Comparison of ENCODE assay signal across 9 mouse cellular contexts in the genomic region with DNA sequence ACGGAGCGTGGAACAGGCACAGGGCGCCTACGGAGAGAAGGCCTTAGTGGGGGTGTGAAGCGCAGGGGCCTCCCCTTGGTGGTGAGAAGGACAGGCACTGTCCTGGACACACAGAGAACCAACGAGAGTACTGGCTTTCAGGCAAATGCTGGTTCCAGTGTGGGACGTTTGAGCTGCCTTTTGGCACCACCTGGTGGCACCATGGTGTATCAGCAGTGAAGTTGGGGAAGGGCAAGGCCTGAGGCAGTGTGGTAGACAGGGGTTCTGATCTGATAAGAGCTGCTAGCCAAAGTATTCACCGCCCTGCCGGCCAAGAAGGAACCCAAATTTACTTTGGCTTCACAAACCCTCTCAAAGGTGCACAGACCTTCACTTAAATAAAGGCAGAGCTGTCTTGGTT. TPM values are rescaled to one million over a fixed set of nuclear protein-coding genes. Genes with fewer than 3 reads are reported as not detected.
DNase-seq lines count a peak whose midpoint lies in the region; ATAC-seq lines count a peak whose summit lies in the region.
"Had no signal": no experiment of that assay in that cellular context is flagged by ENCODE, and none has a peak within 500 bp of the region (broad histone marks: within the 10 kb centered on the region; RNA-seq: fewer than 3 reads in every experiment).

No protein-coding gene starts in this region.

- H3K4me1 ChIP-seq in heart, embryonic 13.5 days = peaks cover 42% of the 10 kb centered on the region
- H3K4me1 ChIP-seq in liver, embryonic 12.5 days = peaks cover 30% of the 10 kb centered on the region
- H3K4me1 ChIP-seq in neural tube, embryonic 11.5 days (ENCODE audit: control insufficient read depth, insufficient read depth, low read length) = no peaks in the 10 kb centered on the region
- 0 out of 2 replicates have a peak, but pooled peaks cover 5% of the 10 kb centered on the region for H3K4me1 ChIP-seq in stomach, embryonic 15.5 days
- H3K4me1 ChIP-seq: embryonic facial prominence, embryonic 12.5 days had no signal

- ATAC-seq in heart, embryonic 13.5 days (ENCODE audit: extremely low read depth, insufficient number of reproducible peaks, low FRiP score, low TSS enrichment) = 0 out of 2 replicates have a peak, but pooled peaks have one; percentile 23
- peak; percentile 62 for ATAC-seq in liver, embryonic 12.5 days
- peak; percentile 35; the same call in 1 of the 2 replicates for ATAC-seq in neural tube, embryonic 11.5 days (ENCODE audit: insufficient read depth, low FRiP score, low TSS enrichment)
- peak; percentile 57 for ATAC-seq in stomach, embryonic 15.5 days (ENCODE audit: insufficient read depth, low FRiP score, low read depth)

- no peaks in the 10 kb centered on the region for H3K9me3 ChIP-seq in heart, embryonic 13.5 days
- H3K9me3 ChIP-seq in liver, embryonic 12.5 days (replicated peaks) = no peaks in the 10 kb centered on the region
- H3K9me3 ChIP-seq in neural tube, embryonic 11.5 days (ENCODE audit: control insufficient read depth, low read length) = no peaks in the 10 kb centered on the region
- no peaks in the 10 kb centered on the region for H3K9me3 ChIP-seq in stomach, embryonic 15.5 days
- H3K9me3 ChIP-seq: embryonic facial prominence, embryonic 12.5 days had no signal

- no peak overlapping the region for H3K4me2 ChIP-seq in heart, embryonic 13.5 days
- H3K4me2 ChIP-seq in liver, embryonic 12.5 days = no peak overlapping the region
- H3K4me2 ChIP-seq in neural tube, embryonic 11.5 days (ENCODE audit: low read depth) = no peak overlapping the region
- H3K4me2 ChIP-seq in stomach, embryonic 15.5 days = no peak overlapping the region
- H3K4me2 ChIP-seq: embryonic facial prominence, embryonic 12.5 days had no signal

- 36% methylated on average over 9 of the region's 9 CpGs for WGBS in heart, embryonic 13.5 days
- WGBS in liver, embryonic 12.5 days (ENCODE audit: insufficient replicate concordance) = 44% methylated on average over 9 of the region's 9 CpGs
- 51% methylated on average over 9 of the region's 9 CpGs for WGBS in neural tube, embryonic 11.5 days
- WGBS in stomach, embryonic 15.5 days = 44% methylated on average over 9 of the region's 9 CpGs

- no peak overlapping the region for H3K9ac ChIP-seq in heart, embryonic 13.5 days
- no peak overlapping the region for H3K9ac ChIP-seq in liver, embryonic 12.5 days
- H3K9ac ChIP-seq in neural tube, embryonic 11.5 days (ENCODE audit: low read length) = no peak overlapping the region
- no peak overlapping the region for H3K9ac ChIP-seq in stomach, embryonic 15.5 days
- H3K9ac ChIP-seq: embryonic facial prominence, embryonic 12.5 days had no signal

- peaks cover 95% of the 10 kb centered on the region for H3K36me3 ChIP-seq in heart, embryonic 13.5 days
- H3K36me3 ChIP-seq in liver, embryonic 12.5 days = peaks cover 84% of the 10 kb centered on the region
- H3K36me3 ChIP-seq in neural tube, embryonic 11.5 days (ENCODE audit: control insufficient read depth, insufficient read depth, low read length) = peaks cover 2% of the 10 kb centered on the region
- H3K36me3 ChIP-seq in stomach, embryonic 15.5 days = peaks cover 8% of the 10 kb centered on the region

- no peaks in the 10 kb centered on the region for H3K27me3 ChIP-seq in heart, embryonic 13.5 days (replicated peaks)
- H3K27me3 ChIP-seq in liver, embryonic 12.5 days (replicated peaks) = no peaks in the 10 kb centered on the region
- H3K27me3 ChIP-seq in neural tube, embryonic 11.5 days (ENCODE audit: control insufficient read depth, insufficient read depth, low read length) = no peaks in the 10 kb centered on the region
- no peaks in the 10 kb centered on the region for H3K27me3 ChIP-seq in stomach, embryonic 15.5 days (replicated peaks)
- H3K27me3 ChIP-seq: embryonic facial prominence, embryonic 12.5 days had no signal

- DNase-seq in A20 (ENCODE audit: low read depth, low spot score) = peak; percentile 68
- DNase-seq in adrenal gland, adult 2 months = peak; percentile 85
- DNase-seq in embryo, embryonic 11.5 days (ENCODE audit: low read depth, low spot score) = peak; percentile 58
- DNase-seq in kidney, postnatal 10 days = peak; percentile 81
- DNase-seq in neural tube, embryonic 11.5 days (ENCODE audit: low spot score) = peak; percentile 77

- H3K4me3 ChIP-seq in heart, embryonic 13.5 days = no peak overlapping the region
- H3K4me3 ChIP-seq in liver, embryonic 12.5 days = no peak overlapping the region
- no peak overlapping the region for H3K4me3 ChIP-seq in neural tube, embryonic 11.5 days (ENCODE audit: low read depth, low read length)
- no peak overlapping the region for H3K4me3 ChIP-seq in stomach, embryonic 15.5 days (replicated peaks)
- H3K4me3 ChIP-seq: embryonic facial prominence, embryonic 12.5 days had no signal

- H3K27ac ChIP-seq in heart, embryonic 13.5 days (replicated peaks) = no peak overlapping the region
- no peak overlapping the region for H3K27ac ChIP-seq in liver, embryonic 12.5 days
- H3K27ac ChIP-seq in neural tube, embryonic 11.5 days (ENCODE audit: low read depth, low read length) = no peak overlapping the region
- H3K27ac ChIP-seq in stomach, embryonic 15.5 days = no peak overlapping the region
- H3K27ac ChIP-seq: embryonic facial prominence, embryonic 12.5 days had no signal

RNA-seq across cellular contexts. Expression of a gene that starts 41.8 kb away (rescaled TPM):
- total RNA-seq in adrenal gland, adult 2 months (2021) = 100 to 1,000 TPM; 109 to 185 TPM
- 737 and 1,088 TPM in 2 replicates for polyA plus RNA-seq in adrenal gland, adult 2 months (2012; rRNA removed)
- 17.8 and 20.3 TPM in 2 replicates for polyA plus RNA-seq in heart, embryonic 13.5 days (2015; fragmentation: Nextera tagmentation; extraction: Ambion mirVana)
- polyA plus RNA-seq in liver, embryonic 12.5 days (2016; fragmentation: Nextera tagmentation; extraction: Ambion mirVana) = 1.5 and 2.0 TPM in 2 replicates
- 0.46 and 0.76 TPM in 2 replicates for polyA plus RNA-seq in neural tube, embryonic 11.5 days (2014; fragmentation: Nextera tagmentation; extraction: Ambion mirVana)
- 16.0 and 17.7 TPM in 2 replicates for polyA plus RNA-seq in stomach, embryonic 15.5 days (2015; fragmentation: Nextera tagmentation; extraction: Ambion mirVana)

Comparison
In these comparisons a context has a peak if more than half of its experiments do, and no peak if none do; other contexts are left out.
1. RNA of a gene that starts 41.8 kb away (polyA plus RNA-seq): 737 to 1,088 TPM in adrenal gland, adult 2 months; 17.8 to 20.3 TPM in heart, embryonic 13.5 days, 16.0 to 17.7 TPM in stomach, embryonic 15.5 days, 1.5 to 2.0 TPM in liver, embryonic 12.5 days and 0.46 to 0.76 TPM in neural tube, embryonic 11.5 days; every median in the first group is over 10 times any median in the second.
2. Peak in every context shown above with its lines, with median percentiles within 50 percentile points of each other: DNase-seq and ATAC-seq.